Mouse (Mus musculus): ENCODE measurements around the gene Smarca4.

DNA sequence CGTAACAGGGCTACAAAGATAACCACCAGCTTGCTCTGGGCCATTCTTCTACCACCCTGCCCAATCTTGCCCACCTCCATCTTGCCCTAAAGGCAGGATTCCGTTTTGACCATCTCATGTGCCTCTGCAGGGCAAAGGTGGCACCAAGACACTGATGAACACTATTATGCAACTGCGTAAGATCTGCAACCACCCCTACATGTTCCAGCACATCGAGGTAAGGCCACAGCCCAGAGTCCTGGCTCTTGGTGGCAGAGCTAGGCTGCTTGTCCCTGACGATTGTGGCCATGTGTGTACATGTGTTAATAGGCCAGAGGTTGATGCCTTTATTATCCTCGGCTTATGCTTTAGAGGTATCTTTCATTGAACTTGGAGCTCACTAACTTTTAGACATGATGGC lies 54.4 kb downstream of the Smarca4 start:
- TF ChIP-seq CTCF (IDR thresholded peaks at IDR 0.05; ENCODE audit: insufficient read depth, low read length) (no peak), POLR2A (IDR thresholded peaks at IDR 0.05; ENCODE audit: borderline replicate concordance, extremely low read depth, low read depth, low read length) (no peak)
